Mouse (Mus musculus) testis, adult 2 months (tissue): Measurements from ENCODE around the gene St6galnac3.

ENCODE experiments used
- CTCF ChIP-seq: fragments of 200-500 bp; IDR thresholded peaks from 2 replicates; pipeline ENCODE4 v1.5.1; 2012; ENCODE audit warnings: low read depth, mild to moderate bottlenecking, inconsistent platforms, low read length, moderate library complexity; ENCODE audit not compliant: control insufficient read depth, insufficient read depth, insufficient replicate concordance
- POLR2A ChIP-seq: fragments of 200-500 bp; IDR thresholded peaks from 2 replicates; pipeline ENCODE4 v1.6.1; 2012; ENCODE audit warnings: low read depth, mild to moderate bottlenecking, inconsistent platforms, low read length, moderate library complexity; ENCODE audit not compliant: control insufficient read depth

DNA sequence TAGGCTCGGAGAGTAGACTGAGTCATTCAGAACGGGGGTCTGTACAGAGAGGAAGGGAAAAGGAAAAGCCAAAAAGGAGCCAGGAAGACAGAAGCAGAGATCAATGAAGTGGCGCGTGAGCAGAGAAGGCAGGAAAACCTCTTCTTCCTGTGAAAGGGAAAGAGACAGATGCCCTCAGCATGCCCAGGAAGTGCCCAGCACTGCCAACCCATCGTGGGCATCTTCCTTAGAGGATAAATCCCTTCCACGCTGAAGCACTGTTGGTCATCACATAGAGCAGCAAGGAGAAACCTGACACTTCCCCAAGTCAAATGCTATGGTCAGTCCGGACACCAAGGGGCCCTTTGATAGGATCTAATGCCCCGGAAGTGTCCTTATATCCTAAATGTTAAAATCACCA is 401.5 kb downstream of the St6galnac3 start:
- TF ChIP-seq POLR2A (no peak), CTCF (no peak)
